Mouse (Mus musculus) bone marrow, adult 2 months (tissue): ENCODE data around the gene Limk2.

Experiments used
- CTCF ChIP-seq: fragments of 200-500 bp; IDR thresholded peaks from 2 replicates; pipeline ENCODE4 v1.5.1; 2011; ENCODE audit warnings: low read length, control low read depth; ENCODE audit not compliant: control insufficient read depth, insufficient read depth
- POLR2A ChIP-seq: fragments of 200-500 bp; IDR thresholded peaks from 2 replicates; pipeline ENCODE4 v1.6.1; 2011; ENCODE audit warnings: low read depth, mild to moderate bottlenecking, control low read depth, low read length, borderline replicate concordance; ENCODE audit not compliant: control insufficient read depth

DNA sequence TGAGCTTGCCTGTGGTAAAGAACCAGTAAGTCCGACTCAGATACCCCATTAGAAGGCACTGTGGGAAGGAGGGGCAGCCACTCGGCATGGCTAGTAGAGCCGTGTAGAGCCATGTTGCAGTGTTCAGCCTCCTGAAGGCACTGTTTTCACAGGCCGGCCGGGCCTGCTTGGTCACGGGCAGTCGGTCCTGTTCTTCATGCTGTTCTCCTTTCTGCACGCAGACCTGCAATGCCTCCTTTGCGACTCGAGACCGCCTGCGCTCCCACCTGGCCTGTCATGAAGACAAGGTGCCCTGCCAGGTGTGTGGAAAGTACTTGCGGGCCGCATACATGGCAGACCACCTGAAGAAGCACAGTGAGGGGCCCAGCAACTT lies 110.2 kb downstream of the Limk2 start:
- no peak for TF ChIP-seq POLR2A
- no peak for TF ChIP-seq CTCF
